Mouse (Mus musculus) forebrain, embryonic 16.5 days (tissue): ENCODE results near the gene Chst3. TPM values are rescaled to one million over a fixed set of nuclear protein-coding genes. Genes with fewer than 3 reads are reported as not detected.
"Not testable (repeated sequence)": the region's sequence is repeated elsewhere in the genome, so short reads cannot be mapped to it uniquely, and the experiment has no call there.

ENCODE experiments used
- ATAC-seq: fragments of 200-750 bp; cut with Nextera tagmentation; 2 replicates; pipeline ENCODE4 v1.8.0; 2017; ENCODE audit warnings: mild to moderate bottlenecking, moderate library complexity
- H3K27ac ChIP-seq: fragments of 300-500 bp; sonication (generic); 2 replicates; pipeline ENCODE4 v1.5.1; 2014; ENCODE audit warnings: low read length, control low read depth
- H3K27me3 ChIP-seq: fragments of 300-500 bp; sonication (generic); replicated peaks from 2 replicates; pipeline ENCODE4 v1.6.1; 2014; ENCODE audit warnings: low read length; ENCODE audit not compliant: control insufficient read depth, insufficient read depth
- H3K36me3 ChIP-seq: fragments of 300-500 bp; sonication (generic); 2 replicates; pipeline ENCODE4 v1.6.1; 2014; ENCODE audit not compliant: control insufficient read depth, insufficient read depth
- H3K4me1 ChIP-seq: fragments of 300-500 bp; sonication (generic); replicated peaks from 2 replicates; pipeline ENCODE4 v1.6.1; 2014; ENCODE audit warnings: low read length; ENCODE audit not compliant: control insufficient read depth, insufficient read depth
- H3K4me2 ChIP-seq: fragments of 300-500 bp; sonication (generic); 2 replicates; pipeline ENCODE4 v1.6.1; 2014; ENCODE audit warnings: mild to moderate bottlenecking, low read length, control low read depth
- H3K4me3 ChIP-seq: fragments of 300-500 bp; sonication (generic); replicated peaks from 2 replicates; pipeline ENCODE4 v1.5.1; 2014; ENCODE audit warnings: mild to moderate bottlenecking, low read length, control low read depth
- H3K9ac ChIP-seq: fragments of 300-500 bp; sonication (generic); replicated peaks from 2 replicates; pipeline ENCODE4 v1.6.1; 2014; ENCODE audit warnings: low read depth, low read length, control low read depth
- H3K9me3 ChIP-seq: fragments of 300-500 bp; sonication (generic); 2 replicates; pipeline ENCODE4 v1.6.1; 2016; ENCODE audit warnings: low read length; ENCODE audit not compliant: control insufficient read depth
- WGBS: fragments of 180-500 bp; shearing (Covaris S2); extraction: QIAGEN DNeasy Blood & Tissue Kit; methylation state at CpG from one replicate; pipeline ENCODE4 v1.1.7; 2014; 5-methylcytosine and 5-hydroxymethylcytosine counted together
- polyA plus RNA-seq: library from polyadenylated mRNA; unstranded; fragments of >200 nt; fragmentation: Nextera tagmentation; extraction: Ambion mirVana; gene quantifications from 2 replicates; pipeline ENCODE4 v1.2.1, GENCODE M21; 2015

The Chst3 gene
- polyA plus RNA-seq, 1 experiment from 2014 or later, result 0.90 TPM

- H3K4me3 ChIP-seq, result no peak overlapping the region
- H3K9ac ChIP-seq, result no peak overlapping the region
- H3K9me3 ChIP-seq, result no peaks in the 10 kb centered on the region
- no peak for ATAC-seq
- no peak overlapping the region for H3K4me2 ChIP-seq
- no peaks in the 10 kb centered on the region for H3K36me3 ChIP-seq
- no peaks in the 10 kb centered on the region for H3K27me3 ChIP-seq
- H3K4me1 ChIP-seq, result no peaks in the 10 kb centered on the region
- no peak overlapping the region for H3K27ac ChIP-seq
- 64% methylated on average over 10 of the region's 10 CpGs for WGBS
These were observed 18.6 kb upstream of the Chst3 start for GRCm38 (mm10) chr10:60237475-60238154.

- WGBS, result 95% methylated on average over 6 of the region's 6 CpGs
- not testable (repeated sequence) for H3K36me3 ChIP-seq, H3K9ac ChIP-seq, H3K4me3 ChIP-seq, ATAC-seq, H3K27me3 ChIP-seq, H3K4me2 ChIP-seq, H3K4me1 ChIP-seq, H3K9me3 ChIP-seq, H3K27ac ChIP-seq
These were observed 16.8 kb upstream of the Chst3 start for GRCm38 (mm10) chr10:60235876-60236275.

- H3K4me1 ChIP-seq, result no peaks in the 10 kb centered on the region
- H3K36me3 ChIP-seq, result no peaks in the 10 kb centered on the region
- no peak overlapping the region for H3K9ac ChIP-seq
- no peak overlapping the region for H3K4me3 ChIP-seq
- H3K4me2 ChIP-seq, result no peak overlapping the region
- no peaks in the 10 kb centered on the region for H3K9me3 ChIP-seq
- ATAC-seq, result no peak
- no peaks in the 10 kb centered on the region for H3K27me3 ChIP-seq
- 81% methylated on average over 9 of the region's 9 CpGs for WGBS
- no peak overlapping the region for H3K27ac ChIP-seq
These were observed 14.9 kb upstream of the Chst3 start for GRCm38 (mm10) chr10:60234006-60234405.

GRCm38 (mm10) chr10:60230321-60231088 lies 11.4 kb upstream of the Chst3 start:
- H3K36me3 ChIP-seq, result no peaks in the 10 kb centered on the region
- ATAC-seq, result no peak
- H3K4me2 ChIP-seq, result no peak overlapping the region
- H3K27ac ChIP-seq, result no peak overlapping the region
- H3K9ac ChIP-seq, result no peak overlapping the region
- no peaks in the 10 kb centered on the region for H3K4me1 ChIP-seq
- H3K9me3 ChIP-seq, result no peaks in the 10 kb centered on the region
- H3K27me3 ChIP-seq, result no peaks in the 10 kb centered on the region
- no peak overlapping the region for H3K4me3 ChIP-seq
- WGBS, result 76% methylated on average over 6 of the region's 6 CpGs

- no peak for ATAC-seq
- WGBS, result 84% methylated on average over 6 of the region's 6 CpGs
- no peaks in the 10 kb centered on the region for H3K27me3 ChIP-seq
- H3K4me1 ChIP-seq, result no peaks in the 10 kb centered on the region
- no peak overlapping the region for H3K4me3 ChIP-seq
- no peaks in the 10 kb centered on the region for H3K36me3 ChIP-seq
- H3K4me2 ChIP-seq, result no peak overlapping the region
- no peak overlapping the region for H3K9ac ChIP-seq
- H3K9me3 ChIP-seq, result no peaks in the 10 kb centered on the region
- no peak overlapping the region for H3K27ac ChIP-seq
These were observed 10.1 kb upstream of the Chst3 start for GRCm38 (mm10) chr10:60229113-60229512.

GRCm38 (mm10) chr10:60227666-60228065 lies 8.6 kb upstream of the Chst3 start:
- 81% methylated on average over 4 of the region's 4 CpGs for WGBS

GRCm38 (mm10) chr10:60224601-60225000 lies 5.5 kb upstream of the Chst3 start:
- Histone ChIP-seq H3K27me3 (no peaks in the 10 kb centered on the region; the same call in 1 of the 2 replicates), H3K9ac (no peak overlapping the region), H3K36me3 (no peaks in the 10 kb centered on the region), H3K9me3 (no peaks in the 10 kb centered on the region), H3K27ac (no peak overlapping the region), H3K4me3 (no peak overlapping the region), H3K4me1 (peaks cover under 1% of the 10 kb centered on the region; the same call in 1 of the 2 replicates), H3K4me2 (no peak overlapping the region)
- 79% methylated on average over 2 of the region's 2 CpGs for WGBS
- ATAC-seq, result no peak

More at GRCm38 (mm10) chr10:60227666-60228065, 8.6 kb upstream of the Chst3 start:
- Histone ChIP-seq H3K36me3 (no peaks in the 10 kb centered on the region), H3K27ac (no peak overlapping the region), H3K27me3 (no peaks in the 10 kb centered on the region), H3K4me2 (no peak overlapping the region), H3K4me3 (no peak overlapping the region), H3K4me1 (no peaks in the 10 kb centered on the region), H3K9ac (no peak overlapping the region), H3K9me3 (no peaks in the 10 kb centered on the region)
- no peak for ATAC-seq

GRCm38 (mm10) chr10:60221571-60222259 lies 2.7 kb upstream of the Chst3 start:
- 90% methylated on average over 5 of the region's 5 CpGs for WGBS
- H3K4me3 ChIP-seq, H3K27ac ChIP-seq, H3K4me2 ChIP-seq, H3K27me3 ChIP-seq, H3K36me3 ChIP-seq, ATAC-seq, H3K9ac ChIP-seq, H3K9me3 ChIP-seq: not testable (repeated sequence)
- peaks cover 20% of the 10 kb centered on the region for H3K4me1 ChIP-seq

GRCm38 (mm10) chr10:60220607-60221006 lies 1.5 kb upstream of the Chst3 start:
- Histone ChIP-seq H3K27ac (no peak overlapping the region), H3K4me3 (no peak overlapping the region), H3K9me3 (no peaks in the 10 kb centered on the region), H3K36me3 (no peaks in the 10 kb centered on the region), H3K27me3 (no peaks in the 10 kb centered on the region; the same call in 1 of the 2 replicates), H3K4me1 (peaks cover 23% of the 10 kb centered on the region), H3K9ac (no peak overlapping the region), H3K4me2 (no peak overlapping the region)
- WGBS, result 95% methylated on average over 4 of the region's 4 CpGs
- no peak for ATAC-seq
